Mouse (Mus musculus) heart, embryonic 15.5 days (tissue): Measurements from ENCODE around the gene Creb3l1. TPM values are rescaled to one million over a fixed set of nuclear protein-coding genes. Genes with fewer than 3 reads are reported as not detected.

ENCODE experiments used
- ATAC-seq: fragments of 200-750 bp; cut with Nextera tagmentation; replicated peaks from 2 replicates; pipeline ENCODE4 v1.8.0; 2017; ENCODE audit warnings: low read depth, moderate TSS enrichment; ENCODE audit not compliant: insufficient number of reproducible peaks, insufficient read depth, low FRiP score
- H3K27ac ChIP-seq: fragments of 300-500 bp; sonication (generic); 2 replicates; pipeline ENCODE4 v1.5.1; 2015; ENCODE audit warnings: mild to moderate bottlenecking, inconsistent platforms
- H3K27me3 ChIP-seq: fragments of 300-500 bp; sonication (generic); 2 replicates; pipeline ENCODE4 v1.6.1; 2015; ENCODE audit warnings: inconsistent platforms
- H3K36me3 ChIP-seq: fragments of 300-500 bp; sonication (generic); 2 replicates; pipeline ENCODE4 v1.6.1; 2015; ENCODE audit warnings: mild to moderate bottlenecking, inconsistent platforms
- H3K4me1 ChIP-seq: fragments of 300-500 bp; sonication (generic); replicated peaks from 2 replicates; pipeline ENCODE4 v1.6.1; 2015; ENCODE audit warnings: inconsistent platforms
- H3K4me2 ChIP-seq: fragments of 300-500 bp; sonication (generic); 2 replicates; pipeline ENCODE4 v1.6.1; 2015; ENCODE audit warnings: inconsistent platforms, mild to moderate bottlenecking, moderate library complexity
- H3K4me3 ChIP-seq: fragments of 300-500 bp; sonication (generic); 2 replicates; pipeline ENCODE4 v1.5.1; 2015; ENCODE audit warnings: mild to moderate bottlenecking, inconsistent platforms
- H3K9ac ChIP-seq: fragments of 300-500 bp; sonication (generic); 2 replicates; pipeline ENCODE4 v1.6.1; 2015; ENCODE audit warnings: mild to moderate bottlenecking, inconsistent platforms
- H3K9me3 ChIP-seq: fragments of 300-500 bp; sonication (generic); replicated peaks from 2 replicates; pipeline ENCODE4 v1.6.1; 2016; ENCODE audit warnings: inconsistent platforms
- WGBS: fragments of 180-500 bp; shearing (Covaris S2); methylation state at CpG from one replicate; pipeline ENCODE4 v1.1.7; 2015; ENCODE audit warnings: mixed read lengths; 5-methylcytosine and 5-hydroxymethylcytosine counted together
- polyA plus RNA-seq: library from polyadenylated mRNA; unstranded; fragments of >200 nt; fragmentation: Nextera tagmentation; extraction: Ambion mirVana; gene quantifications from 2 replicates; pipeline ENCODE4 v1.2.1, GENCODE M21; 2015

The Creb3l1 gene
- polyA plus RNA-seq, result 7.5 and 11.2 TPM in 2 replicates

DNA sequence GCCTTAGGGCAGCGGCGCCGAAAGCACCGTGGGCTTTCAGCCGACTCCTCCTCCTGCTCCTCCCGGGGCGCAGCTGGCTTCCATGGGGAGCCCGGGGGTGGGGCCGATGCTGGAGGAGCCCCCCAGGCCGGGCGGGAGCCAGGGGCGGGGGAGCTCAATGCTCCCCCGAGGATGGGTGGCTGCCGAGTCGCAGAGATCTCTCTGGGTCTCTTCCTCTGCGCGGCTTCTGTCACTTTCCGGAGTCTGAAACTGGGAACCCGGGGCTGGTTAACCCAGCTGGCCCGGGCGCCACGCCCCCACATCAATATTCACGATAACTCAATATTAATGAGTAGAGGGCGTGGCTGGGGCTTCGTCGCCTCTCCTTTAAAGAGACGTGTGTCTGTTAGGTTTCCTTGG, at the start of gene Creb3l1:
Creb3l1 (minus strand) TSS at position 229 of the 399 bp plus-strand sequence.
- WGBS, result under 1% methylated on average over 21 of the region's 27 CpGs
- peaks cover 40% of the 10 kb centered on the region for H3K4me1 ChIP-seq
- peak; percentile 38; the same call in 1 of the 2 replicates for ATAC-seq

DNA sequence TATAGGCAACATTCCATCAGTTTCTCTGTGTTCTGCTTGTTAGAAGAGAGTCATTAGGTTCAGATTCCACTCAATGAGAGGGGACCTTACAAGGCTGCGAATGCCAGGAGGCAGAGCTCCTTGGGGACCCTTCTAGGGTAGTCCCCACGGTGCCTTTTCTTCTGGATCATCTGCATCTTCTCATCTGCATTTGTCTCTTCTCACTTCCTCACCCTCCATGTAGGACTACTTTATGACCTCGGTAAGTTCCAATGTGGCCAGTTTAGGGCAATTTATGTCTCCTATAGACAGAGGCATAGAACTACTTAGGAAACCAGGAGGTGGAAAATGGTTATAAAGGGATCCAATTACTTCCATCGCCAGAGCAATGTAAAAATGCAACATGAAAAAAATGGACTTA, 46.8 kb upstream of the Creb3l1 start:
- ATAC-seq, result no peak
- 78% methylated on average over 4 of the region's 4 CpGs for WGBS

More for the DNA sequence above, at the start of gene Creb3l1:
- peak within 1 kb of the TSS; percentile 99 for H3K4me2 ChIP-seq
- H3K27me3 ChIP-seq, result peaks cover 9% of the 10 kb centered on the region; the same call in 1 of the 2 replicates
- H3K27ac ChIP-seq, result peak within 1 kb of the TSS; percentile 66
- no peaks in the 10 kb centered on the region for H3K9me3 ChIP-seq
- H3K4me3 ChIP-seq, result peak within 1 kb of the TSS; percentile 73
- no peaks in the 10 kb centered on the region for H3K36me3 ChIP-seq
- H3K9ac ChIP-seq, result peak within 1 kb of the TSS; percentile 77

DNA sequence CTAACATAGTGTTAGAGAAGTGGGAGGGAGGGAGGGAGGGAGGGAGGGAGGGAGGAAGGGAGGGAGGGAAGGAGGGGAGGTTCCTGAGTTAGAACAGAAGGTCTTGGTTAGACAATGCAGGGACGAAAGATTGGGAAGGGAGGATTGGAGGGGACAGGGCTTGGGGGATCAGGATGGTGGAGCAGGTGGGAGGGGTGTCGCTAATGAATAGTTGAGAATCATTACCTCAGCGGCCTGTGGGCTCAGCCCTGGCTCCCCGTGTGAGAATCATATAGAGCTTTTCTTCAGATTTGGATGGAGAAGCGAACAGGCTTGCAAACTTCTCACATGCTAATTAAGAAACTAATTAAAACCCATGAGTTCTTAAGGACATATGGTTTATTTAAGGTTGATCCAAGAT, 45.3 kb upstream of the Creb3l1 start:
- Histone ChIP-seq H3K9me3 (no peaks in the 10 kb centered on the region), H3K36me3 (no peaks in the 10 kb centered on the region), H3K27ac (no peak overlapping the region), H3K9ac (no peak overlapping the region), H3K4me2 (no peak overlapping the region), H3K4me3 (no peak overlapping the region), H3K27me3 (no peaks in the 10 kb centered on the region), H3K4me1 (no peaks in the 10 kb centered on the region)
- 70% methylated on average over 5 of the region's 5 CpGs for WGBS
- no peak for ATAC-seq

More for the DNA sequence above, 46.8 kb upstream of the Creb3l1 start:
- Histone ChIP-seq H3K9me3 (no peaks in the 10 kb centered on the region), H3K4me1 (no peaks in the 10 kb centered on the region), H3K4me3 (no peak overlapping the region), H3K27ac (no peak overlapping the region), H3K4me2 (no peak overlapping the region), H3K9ac (no peak overlapping the region), H3K27me3 (no peaks in the 10 kb centered on the region), H3K36me3 (no peaks in the 10 kb centered on the region)

DNA sequence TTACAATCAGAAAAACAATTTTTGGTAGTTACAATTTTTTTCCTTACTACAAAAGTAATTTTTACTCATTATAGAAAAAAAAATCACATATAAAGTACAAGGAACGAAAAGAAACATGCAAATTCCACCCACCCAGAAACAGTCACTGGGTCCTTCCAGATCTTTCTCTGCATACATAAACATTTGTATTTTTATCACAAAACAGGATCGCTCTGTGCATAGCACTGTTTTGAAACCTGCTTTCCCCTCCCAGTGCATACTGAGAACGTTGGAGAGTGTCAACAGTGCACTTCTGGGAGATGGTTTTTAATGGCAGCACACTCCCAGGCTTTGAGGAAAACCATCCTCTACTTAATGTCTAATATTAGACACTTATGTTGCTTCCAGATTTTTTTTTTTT, 43.3 kb upstream of the Creb3l1 start:
- no peak overlapping the region for H3K27ac ChIP-seq
- no peaks in the 10 kb centered on the region for H3K36me3 ChIP-seq
- H3K9me3 ChIP-seq, result no peaks in the 10 kb centered on the region
- no peak overlapping the region for H3K4me2 ChIP-seq
- H3K27me3 ChIP-seq, result no peaks in the 10 kb centered on the region
- H3K4me1 ChIP-seq, result no peaks in the 10 kb centered on the region
- no peak overlapping the region for H3K9ac ChIP-seq
- whole genome bisulfite sequencing, result 58% methylated on average over 3 of the region's 3 CpGs
- ATAC-seq, result no peak
- H3K4me3 ChIP-seq, result no peak overlapping the region

DNA sequence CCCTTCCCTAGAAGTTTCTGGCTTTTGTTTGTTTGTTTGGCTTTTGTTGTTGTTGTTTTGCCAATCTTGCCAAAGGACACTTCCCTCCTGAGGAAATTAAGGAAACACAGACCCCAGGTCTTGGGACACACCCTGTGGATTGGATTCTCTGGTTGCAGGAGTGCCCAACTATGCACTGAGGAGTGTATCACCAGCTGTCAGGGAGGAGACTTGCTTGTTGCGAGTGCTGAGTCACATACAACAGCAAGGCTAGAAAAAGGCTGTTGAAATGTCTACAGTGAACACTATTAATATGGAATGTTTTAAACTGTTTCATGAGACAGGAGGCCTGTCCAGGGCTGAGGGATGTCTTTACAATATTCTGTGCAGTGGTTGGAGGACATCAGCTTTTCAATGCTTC, 42.6 kb upstream of the Creb3l1 start:
- Histone ChIP-seq H3K27ac (no peak overlapping the region), H3K36me3 (no peaks in the 10 kb centered on the region), H3K9me3 (no peaks in the 10 kb centered on the region), H3K4me3 (no peak overlapping the region), H3K4me1 (no peaks in the 10 kb centered on the region), H3K4me2 (no peak overlapping the region), H3K27me3 (no peaks in the 10 kb centered on the region), H3K9ac (no peak overlapping the region)
- ATAC-seq, result no peak
- WGBS, result 55% methylated on average over 1 of the region's 1 CpGs

DNA sequence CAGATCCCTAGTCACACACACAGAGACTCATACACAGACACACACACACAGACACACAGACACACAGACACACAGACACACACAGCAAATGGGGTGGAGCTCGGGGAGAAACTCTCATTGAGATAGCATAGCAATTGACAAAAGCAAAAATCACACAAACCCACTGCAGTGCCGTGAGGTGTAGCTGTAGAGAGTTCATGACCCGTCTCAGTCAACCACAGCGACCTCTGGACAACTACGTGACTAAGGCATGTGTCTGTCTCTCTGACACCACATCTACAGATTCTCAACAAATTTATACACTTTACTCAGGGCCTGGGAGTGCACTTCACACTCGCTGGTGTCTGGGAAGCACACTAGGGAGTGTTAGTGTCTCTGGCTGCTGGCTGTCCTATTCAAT, 41.6 kb upstream of the Creb3l1 start:
- H3K27me3 ChIP-seq, result 0 out of 2 replicates have a peak, but pooled peaks cover 2% of the 10 kb centered on the region
- no peak overlapping the region for H3K9ac ChIP-seq
- H3K36me3 ChIP-seq, result no peaks in the 10 kb centered on the region
- H3K27ac ChIP-seq, result no peak overlapping the region
- no peaks in the 10 kb centered on the region for H3K9me3 ChIP-seq
- no peak overlapping the region for H3K4me3 ChIP-seq
- WGBS, result 62% methylated on average over 6 of the region's 6 CpGs
- H3K4me1 ChIP-seq, result no peaks in the 10 kb centered on the region
- H3K4me2 ChIP-seq, result no peak overlapping the region
- no peak for ATAC-seq

DNA sequence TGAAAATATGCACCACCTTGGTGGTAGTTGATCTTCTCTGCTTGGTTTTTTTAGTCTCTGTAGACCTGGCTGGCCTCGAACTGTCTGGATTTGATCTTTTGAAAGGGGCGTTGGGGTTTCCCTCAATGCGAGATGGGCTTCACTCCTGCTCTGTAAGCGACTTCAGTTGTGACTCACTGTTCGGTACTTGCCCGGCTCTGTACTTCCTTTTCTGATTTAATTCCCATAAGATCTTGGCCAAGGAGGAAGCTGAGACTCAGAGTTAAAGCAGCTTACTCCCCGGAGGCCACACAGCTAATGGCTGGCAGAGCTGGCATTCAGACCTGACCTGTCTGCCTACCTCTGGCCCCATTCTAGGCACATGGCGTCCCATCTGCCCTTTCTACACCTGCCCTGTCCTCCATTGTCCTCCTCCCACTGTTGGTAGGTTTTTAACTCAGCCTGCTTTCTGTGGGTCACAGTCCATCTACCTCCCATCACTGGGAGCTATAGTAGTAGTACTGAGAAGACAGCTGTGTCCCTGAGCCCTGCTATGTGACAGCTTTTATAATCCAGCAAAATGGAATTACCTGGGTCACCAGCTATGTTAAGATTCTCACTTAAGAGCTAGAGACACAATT, 41.1 kb upstream of the Creb3l1 start:
- no peak for ATAC-seq
- no peak overlapping the region for H3K4me2 ChIP-seq
- 78% methylated on average over 8 of the region's 8 CpGs for WGBS

DNA sequence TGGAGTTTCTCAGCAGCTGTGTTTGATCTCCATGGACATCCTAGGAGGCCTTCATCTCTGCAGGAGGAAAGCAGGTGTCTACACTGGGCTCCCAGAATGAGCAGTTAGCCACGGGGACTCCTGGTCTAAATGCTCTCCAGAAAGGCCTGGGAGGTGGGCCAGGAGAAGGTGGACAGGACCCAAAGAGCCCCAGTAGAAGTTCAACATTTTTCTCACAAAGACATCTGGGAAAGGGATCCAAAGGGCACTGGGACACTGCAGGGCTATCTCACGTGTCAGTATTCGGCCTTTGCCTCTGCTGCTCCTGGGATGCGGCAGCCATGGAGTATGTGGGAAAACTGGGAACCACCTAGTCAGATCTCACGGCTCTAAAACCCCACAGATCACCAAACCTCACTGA, 38.8 kb upstream of the Creb3l1 start:
- Histone ChIP-seq H3K36me3 (no peaks in the 10 kb centered on the region), H3K9ac (no peak overlapping the region), H3K4me1 (peaks cover 19% of the 10 kb centered on the region), H3K27ac (no peak overlapping the region), H3K4me3 (no peak overlapping the region), H3K27me3 (peaks cover 14% of the 10 kb centered on the region), H3K9me3 (no peaks in the 10 kb centered on the region), H3K4me2 (no peak overlapping the region)
- 67% methylated on average over 5 of the region's 5 CpGs for WGBS
- ATAC-seq, result no peak

More for the DNA sequence above, 41.1 kb upstream of the Creb3l1 start:
- no peaks in the 10 kb centered on the region for H3K36me3 ChIP-seq
- H3K4me3 ChIP-seq, result no peak overlapping the region
- no peaks in the 10 kb centered on the region; the same call in 1 of the 2 replicates for H3K4me1 ChIP-seq
- H3K9ac ChIP-seq, result no peak overlapping the region
- no peaks in the 10 kb centered on the region for H3K9me3 ChIP-seq
- H3K27me3 ChIP-seq, result peaks cover 4% of the 10 kb centered on the region
- H3K27ac ChIP-seq, result no peak overlapping the region

DNA sequence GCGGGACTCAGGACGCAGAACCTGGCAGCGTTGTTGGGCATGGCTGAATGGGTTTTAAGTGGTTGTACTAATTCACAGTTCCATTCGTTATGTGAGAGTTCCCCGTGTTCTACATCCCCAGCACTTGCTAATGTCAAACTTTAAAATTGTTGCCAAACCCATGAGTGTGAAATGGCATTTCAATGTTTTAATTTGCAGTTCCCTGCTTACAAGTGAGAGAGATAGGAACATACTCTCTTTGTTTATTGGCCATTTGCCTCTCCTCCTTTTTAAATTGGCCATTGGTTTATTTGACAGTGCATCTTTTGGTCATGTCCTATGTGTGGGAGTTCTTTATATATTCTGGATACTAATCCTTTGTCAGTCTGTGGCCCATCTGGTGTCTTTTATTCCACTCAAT, 37.0 kb upstream of the Creb3l1 start:
- Histone ChIP-seq H3K36me3 (no peaks in the 10 kb centered on the region), H3K4me3 (no peak overlapping the region), H3K27ac (no peak overlapping the region), H3K27me3 (peaks cover 14% of the 10 kb centered on the region), H3K9ac (no peak overlapping the region), H3K9me3 (no peaks in the 10 kb centered on the region), H3K4me2 (no peak overlapping the region), H3K4me1 (peaks cover 20% of the 10 kb centered on the region)
- ATAC-seq, result no peak
- WGBS, result 83% methylated on average over 5 of the region's 5 CpGs

DNA sequence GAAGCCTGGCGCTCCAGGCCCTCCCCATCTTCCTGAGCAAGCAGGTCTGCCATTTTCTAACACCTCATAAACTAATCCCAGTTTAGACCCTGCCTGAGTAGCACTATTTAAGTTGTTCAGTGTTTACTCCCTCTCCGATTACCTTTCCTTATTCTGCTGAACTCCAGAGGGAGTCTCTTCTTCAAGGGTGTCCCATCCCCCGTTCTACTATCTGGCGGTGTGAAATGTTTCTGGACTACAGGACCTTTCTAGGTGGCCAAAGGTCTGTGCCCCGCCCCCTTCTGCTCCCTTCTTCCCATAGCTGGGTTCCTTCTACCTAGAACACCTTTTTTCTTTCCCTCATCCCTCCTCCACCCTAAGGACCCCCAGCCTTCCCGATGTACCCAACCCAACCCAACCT, 36.0 kb upstream of the Creb3l1 start:
- Histone ChIP-seq H3K27me3 (peaks cover 14% of the 10 kb centered on the region), H3K27ac (no peak overlapping the region), H3K9me3 (no peaks in the 10 kb centered on the region), H3K36me3 (no peaks in the 10 kb centered on the region), H3K4me3 (peak overlapping the region; percentile 62), H3K4me2 (peak overlapping the region; percentile 98), H3K9ac (no peak overlapping the region), H3K4me1 (peaks cover 28% of the 10 kb centered on the region)
- ATAC-seq, result no peak
- WGBS, result 32% methylated on average over 6 of the region's 6 CpGs

DNA sequence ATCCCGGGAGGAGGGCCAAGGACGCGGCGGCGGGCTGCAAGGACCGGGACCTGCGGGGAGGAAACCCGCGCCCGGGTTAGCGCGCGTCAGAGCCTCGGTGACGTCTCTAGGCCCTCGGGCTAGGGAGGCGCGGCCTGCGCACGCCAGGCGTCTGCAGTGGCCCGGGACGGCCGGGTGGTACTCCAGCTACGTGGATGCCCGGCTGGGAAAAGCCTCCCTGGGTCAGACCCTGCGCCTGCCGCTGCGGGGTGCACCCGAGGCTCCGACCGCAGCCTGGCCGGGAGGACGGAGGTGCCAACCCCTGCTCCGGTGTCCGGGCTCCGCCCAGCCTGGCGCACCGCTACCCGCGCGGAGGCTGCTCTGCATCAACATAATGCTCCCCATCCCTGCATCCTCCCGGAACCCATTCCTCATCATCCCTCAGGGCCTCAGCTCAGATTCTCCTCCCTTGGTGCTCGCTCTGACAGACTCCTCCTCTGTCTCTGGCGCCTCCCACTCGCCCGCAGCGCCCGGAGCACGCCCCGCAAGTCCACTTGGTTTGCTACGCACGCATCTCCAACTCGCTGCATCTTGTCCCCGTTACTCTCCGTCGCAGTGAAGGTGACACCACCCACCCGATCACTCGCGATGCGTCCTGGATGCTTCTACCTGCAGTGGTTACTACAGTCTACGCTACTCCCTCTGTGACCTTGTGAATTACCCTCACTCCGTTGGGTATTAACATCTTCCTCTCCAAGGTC, 35.3 kb upstream of the Creb3l1 start:
- H3K27ac ChIP-seq, result no peak overlapping the region
- peaks cover 32% of the 10 kb centered on the region for H3K4me1 ChIP-seq
- no peaks in the 10 kb centered on the region for H3K36me3 ChIP-seq
- H3K9ac ChIP-seq, result peak overlapping the region; percentile 54
- no peaks in the 10 kb centered on the region for H3K9me3 ChIP-seq
- peak; percentile 47 for ATAC-seq
- peak overlapping the region; percentile 98 for H3K4me2 ChIP-seq
- WGBS, result under 1% methylated on average over 63 of the region's 63 CpGs
- peak overlapping the region; percentile 62 for H3K4me3 ChIP-seq
- H3K27me3 ChIP-seq, result peaks cover 16% of the 10 kb centered on the region
